Mouse (Mus musculus) 416B (cell line): ENCODE results near the gene Irs2.

ENCODE experiments used
- DNase-seq: peaks from one replicate; pipeline ENCODE4 v3.0.0; 2011; ENCODE audit warnings: low read depth

Irs2 gene

DNA sequence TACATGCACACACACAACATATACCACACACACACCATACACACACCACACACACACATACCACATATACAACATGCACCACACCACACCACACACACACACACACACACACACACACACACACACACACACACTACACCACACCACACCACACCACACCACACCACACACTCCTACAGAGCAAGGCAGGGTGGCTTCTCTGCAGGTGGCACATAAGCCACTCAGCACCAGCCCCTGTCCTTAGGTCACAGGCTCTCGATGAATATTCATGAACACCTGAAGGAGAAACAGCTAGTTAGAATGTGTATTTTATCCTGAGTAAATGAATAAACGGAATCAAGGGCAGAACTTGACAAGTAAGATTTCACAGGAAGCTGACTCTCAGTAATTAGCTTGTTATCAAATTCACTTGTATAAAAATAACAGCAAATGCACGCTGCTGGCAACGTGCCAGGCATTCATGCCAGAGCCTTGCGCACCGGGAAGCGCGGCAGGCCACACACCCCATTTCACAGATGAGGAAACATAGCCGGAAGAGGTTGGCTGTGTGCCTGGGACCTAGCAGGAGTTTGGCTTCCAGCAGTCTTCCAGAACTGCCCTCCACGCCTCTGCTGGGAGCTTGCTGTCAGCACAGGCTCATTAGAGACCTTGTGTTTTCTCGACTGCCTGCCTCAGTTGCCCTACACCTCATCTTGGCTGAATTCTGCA, 54.8 kb downstream of the Irs2 start:
- peak; percentile 82 for DNase-seq

DNA sequence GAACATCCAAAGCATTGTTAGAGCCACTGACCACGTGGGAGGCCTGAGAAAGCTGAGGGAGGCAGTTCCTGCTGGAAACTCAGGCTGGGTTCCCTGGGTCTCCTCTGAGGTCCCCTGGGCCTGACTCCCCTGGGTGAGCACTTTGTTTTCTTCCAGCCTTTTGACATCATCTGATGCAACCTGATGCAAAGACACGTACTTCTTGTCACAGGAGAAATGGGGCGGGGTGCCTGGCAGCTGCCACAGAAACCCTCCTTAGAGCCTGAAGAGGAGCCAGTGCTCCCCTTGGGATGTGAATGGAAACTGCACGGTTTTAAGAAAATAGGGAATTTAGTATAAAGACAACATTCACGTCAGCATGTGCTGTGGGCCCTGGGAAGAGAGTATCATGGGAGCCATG, 55.6 kb downstream of the Irs2 start:
- no peak for DNase-seq

DNA sequence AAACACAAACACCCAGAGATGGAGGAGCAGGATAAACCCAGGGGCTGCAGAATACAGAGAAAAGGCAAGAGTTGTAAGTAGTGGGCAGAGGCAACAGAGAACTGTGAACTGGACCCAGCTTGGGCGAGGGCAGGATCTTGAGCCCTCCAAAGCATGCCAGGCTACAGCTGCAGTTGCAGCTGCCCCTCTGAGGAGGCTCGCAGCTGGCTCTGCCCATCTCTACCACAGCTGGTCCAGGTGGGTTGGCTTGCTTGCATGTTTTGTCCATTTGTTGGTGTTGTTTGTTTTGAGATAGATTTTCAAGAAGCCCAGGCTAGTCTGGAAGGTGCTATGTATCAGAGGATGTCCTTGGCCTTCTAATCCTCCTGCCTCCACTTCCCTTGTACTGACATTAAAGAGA, 56.0 kb downstream of the Irs2 start:
- DNase-seq = no peak

DNA sequence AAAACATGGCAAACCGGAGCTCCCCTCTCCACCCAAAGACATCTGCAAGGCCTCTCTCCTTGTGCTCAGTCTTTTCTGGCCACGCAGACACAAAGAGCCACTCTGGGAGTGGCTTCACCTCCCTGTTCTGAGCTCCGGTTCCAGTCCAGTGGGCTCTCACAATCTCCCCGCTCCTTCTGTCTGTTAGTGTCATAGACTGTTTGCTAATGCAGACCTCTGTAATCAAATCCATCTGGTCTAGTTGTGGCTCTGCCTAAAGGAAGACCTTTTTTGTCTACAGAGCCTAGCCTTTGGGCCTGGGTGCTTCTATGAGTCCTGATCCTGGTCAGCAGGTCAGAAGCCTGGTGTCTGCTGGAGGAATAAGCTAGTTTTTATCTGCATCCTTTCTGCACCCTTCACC, 56.7 kb downstream of the Irs2 start:
- DNase-seq = no peak

DNA sequence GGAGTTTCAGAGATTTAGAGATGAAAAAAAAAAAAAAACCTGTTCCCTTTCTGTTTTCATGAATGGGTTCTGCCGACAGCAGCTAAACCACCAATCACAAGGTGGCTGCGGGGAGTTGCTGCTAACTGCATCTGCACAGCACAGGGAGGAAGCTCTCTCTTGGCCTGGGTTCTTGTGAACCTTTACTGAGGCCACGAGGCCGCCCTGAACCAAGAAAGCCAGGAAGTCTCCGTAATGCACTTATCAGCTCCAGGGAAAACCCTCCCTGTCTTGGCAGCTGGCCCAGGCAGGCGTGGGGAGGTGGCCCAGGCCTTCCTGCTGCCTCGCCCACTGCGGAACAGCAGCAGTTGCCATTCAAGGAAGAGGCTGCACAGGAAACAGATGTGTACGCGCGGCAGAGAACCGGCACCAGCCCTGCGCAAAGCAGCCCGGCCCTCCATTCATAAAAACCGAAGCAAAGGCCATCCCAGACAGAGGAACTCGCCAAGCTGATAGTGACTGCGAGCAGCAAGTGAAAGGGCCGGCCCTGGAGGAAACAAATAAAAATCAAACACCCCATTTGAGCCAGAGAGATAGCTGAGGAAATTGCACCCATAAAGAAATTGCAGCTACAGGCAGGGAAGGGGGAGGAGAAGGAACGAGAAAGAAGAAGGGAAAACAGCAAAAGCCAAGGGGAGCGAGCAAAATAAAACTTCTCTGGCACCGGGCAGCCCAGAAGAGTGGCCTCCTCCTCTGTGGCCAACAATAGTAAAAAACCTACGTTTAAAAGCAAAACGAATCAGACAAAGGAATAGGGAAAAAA, 62.1 kb downstream of the Irs2 start:
- peak; percentile 96 for DNase-seq

DNA sequence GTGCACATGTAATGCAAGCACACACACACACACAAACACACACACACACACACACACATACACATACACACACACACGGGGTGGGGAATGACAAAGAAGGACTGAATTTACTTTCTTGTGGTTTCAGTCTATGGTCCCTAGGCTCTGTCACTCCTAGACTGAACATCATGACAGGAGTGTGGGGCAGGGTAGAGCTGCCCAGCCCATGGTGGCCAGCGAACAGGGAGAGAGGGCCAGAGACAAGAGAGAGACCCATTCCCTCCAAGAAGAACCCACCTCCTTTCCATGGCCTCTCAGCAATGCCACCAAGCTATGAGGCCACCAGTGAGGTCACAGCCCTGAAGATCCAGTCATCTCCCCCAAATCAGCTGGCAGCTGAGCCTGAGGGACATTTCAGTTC, 62.8 kb downstream of the Irs2 start:
- no peak for DNase-seq

DNA sequence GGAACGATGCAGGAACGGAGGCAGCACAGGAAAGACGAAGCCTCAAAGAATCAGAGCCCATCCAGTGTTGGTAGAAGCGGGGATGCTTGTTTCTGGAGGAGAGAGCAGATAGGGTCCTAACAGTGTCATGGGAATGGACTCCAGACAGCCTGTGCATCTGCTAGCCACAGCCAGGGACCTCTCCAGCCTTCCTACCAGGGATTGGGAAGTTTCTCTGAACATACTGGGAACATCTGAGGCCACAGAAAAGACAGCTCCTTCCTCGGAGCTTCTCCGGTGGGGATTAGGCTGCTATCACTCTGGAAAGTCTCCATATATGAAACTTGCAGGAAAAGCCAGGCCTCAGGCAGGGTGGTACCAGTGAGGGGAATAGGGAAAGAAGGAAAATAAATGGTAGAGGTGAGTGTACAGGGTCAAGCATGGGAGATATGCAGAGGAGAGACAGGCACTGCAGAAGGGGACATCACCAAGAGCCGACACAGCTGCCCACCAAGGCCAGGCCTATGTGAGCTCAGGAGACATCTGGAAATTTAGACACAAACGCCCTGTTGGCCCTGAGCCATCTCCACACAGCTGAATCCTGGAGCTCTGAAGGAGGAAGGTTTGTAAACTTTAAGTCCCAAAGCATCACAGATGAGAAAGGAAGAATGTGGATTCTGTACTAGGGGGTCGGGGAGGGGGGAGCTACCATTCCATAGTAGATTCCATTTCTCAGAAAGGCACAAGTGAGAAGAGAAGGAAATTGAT, 64.8 kb downstream of the Irs2 start:
- DNase-seq = peak; percentile 70

DNA sequence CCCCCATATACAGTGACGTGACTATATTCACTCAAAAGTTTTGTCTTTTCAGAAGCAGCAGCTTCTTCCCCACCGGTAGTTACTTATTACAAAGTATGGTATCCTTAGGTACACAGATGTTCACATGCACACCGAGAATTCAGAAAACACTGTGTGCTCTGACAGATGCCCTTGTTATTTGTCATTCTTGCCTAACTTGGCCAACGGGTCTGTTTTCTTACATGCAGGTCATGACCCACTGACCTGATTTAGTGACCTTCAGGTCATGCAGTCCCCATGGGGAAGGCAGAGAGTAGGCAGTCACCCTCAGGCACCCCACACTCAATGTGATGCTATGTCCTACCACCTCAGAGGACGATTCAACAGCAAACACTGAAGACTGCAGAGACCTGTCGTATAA, 68.4 kb downstream of the Irs2 start:
- no peak for DNase-seq

DNA sequence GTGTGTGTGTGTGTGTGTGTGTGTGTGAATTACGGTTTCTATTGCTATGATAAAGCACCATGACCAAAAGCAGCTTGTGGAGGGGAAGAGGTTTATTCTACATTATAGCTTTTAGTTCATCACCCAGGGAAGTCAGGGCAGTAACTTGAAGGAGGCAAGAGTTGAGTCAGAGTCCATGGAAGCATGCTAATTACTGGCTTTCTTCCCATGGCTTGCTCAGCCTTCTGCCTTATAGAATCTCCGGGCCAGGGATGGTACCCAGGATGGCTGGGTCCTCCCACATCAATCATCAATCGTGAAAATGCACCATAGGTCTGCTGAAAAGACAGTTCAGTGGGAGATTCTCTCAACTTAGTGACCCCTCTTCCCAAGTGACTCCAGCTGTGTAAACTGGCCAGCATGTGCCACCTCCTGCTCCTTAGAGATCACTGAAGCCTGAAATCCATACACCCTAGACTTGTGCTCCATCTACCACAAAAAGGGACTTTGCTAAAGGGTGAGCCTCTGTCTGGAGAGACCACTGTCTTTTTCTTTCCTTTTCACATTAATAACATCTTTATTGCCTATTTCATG, 69.0 kb downstream of the Irs2 start:
- DNase-seq = no peak

DNA sequence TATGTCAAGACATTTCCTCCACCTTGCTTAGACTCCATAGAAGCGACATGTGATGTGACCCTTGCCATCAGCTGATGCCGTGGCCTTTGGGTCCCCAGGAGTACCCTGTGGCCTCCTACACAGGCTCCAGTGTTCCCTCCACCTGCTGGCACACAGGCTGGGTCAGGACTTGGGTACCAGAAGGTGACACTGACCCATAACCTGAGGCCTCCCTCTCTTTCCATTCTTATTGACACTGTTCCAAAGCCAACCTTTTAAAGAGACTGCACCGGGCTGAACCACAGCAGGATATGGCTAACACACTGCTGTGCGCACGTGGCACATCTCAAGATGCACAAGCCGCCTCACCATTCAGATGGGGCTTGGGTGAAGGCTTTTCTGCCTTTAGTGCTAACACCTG, 70.0 kb downstream of the Irs2 start:
- DNase-seq = no peak

DNA sequence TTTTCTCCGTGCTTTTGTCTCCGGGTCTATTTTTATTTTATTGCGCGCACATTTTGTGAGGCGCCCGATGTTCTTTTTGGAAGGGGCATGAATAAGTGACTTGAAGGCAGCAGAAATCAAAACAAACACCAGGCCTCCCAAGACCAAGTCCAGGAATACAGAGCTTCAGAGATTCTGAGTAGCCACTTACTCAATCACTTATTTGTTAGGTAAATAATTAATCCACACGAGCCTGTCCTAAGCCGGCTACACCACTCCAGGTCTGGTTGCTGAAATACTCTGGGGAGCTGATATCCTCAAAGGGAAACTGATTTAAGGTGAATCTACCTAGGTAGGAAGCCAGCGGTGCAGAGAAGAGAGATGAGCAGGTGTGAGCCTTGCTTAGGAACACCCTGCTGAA, 71.6 kb downstream of the Irs2 start:
- DNase-seq = no peak

DNA sequence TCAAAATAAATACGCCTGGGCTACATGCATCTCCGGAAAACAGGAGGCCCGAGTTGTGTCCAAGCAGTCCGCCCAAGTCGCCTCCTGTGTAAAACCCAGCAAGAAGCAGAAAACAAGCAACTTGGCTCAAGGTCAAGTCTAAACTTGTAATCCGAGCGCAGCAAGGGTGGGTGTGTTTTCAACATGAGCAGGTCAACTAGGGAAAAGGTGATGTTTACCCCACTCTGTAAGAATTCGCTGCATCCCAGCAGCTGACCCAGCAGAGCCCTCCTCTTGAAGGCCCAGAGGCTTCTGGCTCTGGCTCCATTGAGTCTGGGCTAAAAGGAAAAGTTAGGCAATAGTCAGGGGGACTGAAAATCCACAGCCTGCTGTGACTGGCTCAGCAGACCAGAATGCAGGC, 73.0 kb downstream of the Irs2 start:
- no peak for DNase-seq
